Mouse (Mus musculus) midbrain, embryonic 14.5 days (tissue): ENCODE data around the gene Nup62. TPM values are rescaled to one million over a fixed set of nuclear protein-coding genes. Genes with fewer than 3 reads are reported as not detected.

Experiments used
- ATAC-seq: fragments of 200-750 bp; cut with Nextera tagmentation; 2 replicates; pipeline ENCODE4 v1.8.0; 2017; ENCODE audit warnings: moderate number of reproducible peaks, moderate library complexity; ENCODE audit not compliant: low FRiP score, low TSS enrichment
- DNase-seq: peaks from one replicate; pipeline ENCODE4 v3.0.0-alpha.2; 2015
- H3K27ac ChIP-seq: fragments of 300-500 bp; sonication (generic); replicated peaks from 2 replicates; pipeline ENCODE4 v1.5.1; 2014; ENCODE audit warnings: mild to moderate bottlenecking, low read depth, low read length, moderate library complexity
- H3K27me3 ChIP-seq: fragments of 300-500 bp; sonication (generic); 2 replicates; pipeline ENCODE4 v1.6.1; 2014; ENCODE audit warnings: low read length, control low read depth, mixed read lengths; ENCODE audit not compliant: control insufficient read depth, insufficient read depth
- H3K36me3 ChIP-seq: fragments of 300-500 bp; sonication (generic); 2 replicates; pipeline ENCODE4 v1.6.1; 2014; ENCODE audit warnings: low read length, control low read depth; ENCODE audit not compliant: control insufficient read depth, insufficient read depth
- H3K4me1 ChIP-seq: fragments of 300-500 bp; sonication (generic); 2 replicates; pipeline ENCODE4 v1.6.1; 2014; ENCODE audit warnings: mild to moderate bottlenecking, antibody characterized with exemption, low read length, control low read depth; ENCODE audit not compliant: control insufficient read depth, insufficient read depth
- H3K4me2 ChIP-seq: fragments of 300-500 bp; sonication (generic); 2 replicates; pipeline ENCODE4 v1.6.1; 2014; ENCODE audit warnings: mild to moderate bottlenecking, low read length, moderate library complexity
- H3K4me3 ChIP-seq: fragments of 300-500 bp; sonication (generic); replicated peaks from 2 replicates; pipeline ENCODE4 v1.5.1; 2014; ENCODE audit warnings: low read depth, low read length
- H3K9ac ChIP-seq: fragments of 300-500 bp; sonication (generic); replicated peaks from 2 replicates; pipeline ENCODE4 v1.6.1; 2014; ENCODE audit warnings: mild to moderate bottlenecking, low read length, moderate library complexity
- H3K9me3 ChIP-seq: fragments of 300-500 bp; sonication (generic); 2 replicates; pipeline ENCODE4 v1.6.1; 2016; ENCODE audit warnings: low read length, control low read depth, mixed read lengths; ENCODE audit not compliant: control insufficient read depth
- WGBS: fragments of 180-500 bp; shearing (Covaris S2); extraction: QIAGEN DNeasy Blood & Tissue Kit; methylation state at CpG from one replicate; pipeline ENCODE4 v1.1.7; 2014; 5-methylcytosine and 5-hydroxymethylcytosine counted together
- polyA plus RNA-seq: library from polyadenylated mRNA; unstranded; fragments of >200 nt; fragmentation: Nextera tagmentation; extraction: Ambion mirVana; gene quantifications from 2 replicates; pipeline ENCODE4 v1.2.1, GENCODE M21; 2014

The Nup62 gene
- polyA plus RNA-seq, 1 experiment from 2014 or later: 29.1 TPM

- no peaks in the 10 kb centered on the region for H3K27me3 ChIP-seq
- H3K27ac ChIP-seq: no peak overlapping the region
- H3K36me3 ChIP-seq: no peaks in the 10 kb centered on the region
- no peaks in the 10 kb centered on the region for H3K4me1 ChIP-seq
- ATAC-seq (no peak), DNase-seq (no peak)
- no peak overlapping the region for H3K4me3 ChIP-seq
- 87% methylated on average over 6 of the region's 6 CpGs for WGBS
- H3K9ac ChIP-seq: no peak overlapping the region
- H3K4me2 ChIP-seq: no peak overlapping the region
- no peaks in the 10 kb centered on the region for H3K9me3 ChIP-seq
Measured at GRCm38 (mm10) chr7:44792781-44793180, 23.1 kb upstream of the Nup62 start.

- Histone ChIP-seq H3K4me1 (no peaks in the 10 kb centered on the region), H3K27ac (no peak overlapping the region), H3K9ac (no peak overlapping the region), H3K27me3 (no peaks in the 10 kb centered on the region), H3K36me3 (no peaks in the 10 kb centered on the region), H3K4me2 (no peak overlapping the region), H3K4me3 (no peak overlapping the region), H3K9me3 (no peaks in the 10 kb centered on the region)
- WGBS: 88% methylated on average over 2 of the region's 2 CpGs
- no peak for DNase-seq
- no peak for ATAC-seq
Measured at GRCm38 (mm10) chr7:44808927-44809326, 7.0 kb upstream of the Nup62 start.

- no peak overlapping the region for H3K9ac ChIP-seq
- no peaks in the 10 kb centered on the region for H3K27me3 ChIP-seq
- DNase-seq (no peak), ATAC-seq (no peak)
- H3K4me1 ChIP-seq: no peaks in the 10 kb centered on the region
- no peak overlapping the region for H3K4me3 ChIP-seq
- no peaks in the 10 kb centered on the region for H3K36me3 ChIP-seq
- H3K27ac ChIP-seq: no peak overlapping the region
- WGBS: 91% methylated on average over 3 of the region's 3 CpGs
- no peaks in the 10 kb centered on the region for H3K9me3 ChIP-seq
- no peak overlapping the region for H3K4me2 ChIP-seq
Measured at GRCm38 (mm10) chr7:44809466-44809865, 6.4 kb upstream of the Nup62 start.

GRCm38 (mm10) chr7:44810365-44810764, 5.5 kb upstream of the Nup62 start:
- 81% methylated on average over 4 of the region's 4 CpGs for WGBS

GRCm38 (mm10) chr7:44810819-44811557, 4.9 kb upstream of the Nup62 start:
- H3K27me3 ChIP-seq: no peaks in the 10 kb centered on the region
- 92% methylated on average over 7 of the region's 7 CpGs for WGBS
- ATAC-seq: no peak
- no peak overlapping the region for H3K4me2 ChIP-seq
- H3K4me3 ChIP-seq: no peak overlapping the region
- DNase-seq: no peak
- H3K36me3 ChIP-seq: no peaks in the 10 kb centered on the region
- H3K9me3 ChIP-seq: no peaks in the 10 kb centered on the region
- H3K27ac ChIP-seq: no peak overlapping the region
- H3K4me1 ChIP-seq: 0 out of 2 replicates have a peak, but pooled peaks cover 8% of the 10 kb centered on the region
- H3K9ac ChIP-seq: no peak overlapping the region

More at GRCm38 (mm10) chr7:44810365-44810764, 5.5 kb upstream of the Nup62 start:
- Histone ChIP-seq H3K27me3 (no peaks in the 10 kb centered on the region), H3K4me1 (0 out of 2 replicates have a peak, but pooled peaks cover 6% of the 10 kb centered on the region), H3K27ac (no peak overlapping the region), H3K9ac (no peak overlapping the region), H3K9me3 (no peaks in the 10 kb centered on the region), H3K4me2 (no peak overlapping the region), H3K36me3 (no peaks in the 10 kb centered on the region), H3K4me3 (no peak overlapping the region)
- ATAC-seq: no peak
- no peak for DNase-seq

GRCm38 (mm10) chr7:44812651-44813325, 3.1 kb upstream of the Nup62 start:
- ATAC-seq: no peak

GRCm38 (mm10) chr7:44813985-44814384, 1.9 kb upstream of the Nup62 start:
- no peak for ATAC-seq

More at GRCm38 (mm10) chr7:44812651-44813325, 3.1 kb upstream of the Nup62 start:
- Histone ChIP-seq H3K4me3 (no peak overlapping the region), H3K27ac (no peak overlapping the region), H3K9me3 (no peaks in the 10 kb centered on the region), H3K4me1 (peaks cover 18% of the 10 kb centered on the region), H3K36me3 (no peaks in the 10 kb centered on the region), H3K27me3 (no peaks in the 10 kb centered on the region), H3K4me2 (no peak overlapping the region), H3K9ac (no peak overlapping the region)
- no peak for DNase-seq
- WGBS: 94% methylated on average over 20 of the region's 20 CpGs

GRCm38 (mm10) chr7:44814423-44814822, 1.5 kb upstream of the Nup62 start:
- no peak for ATAC-seq
- H3K9me3 ChIP-seq: no peaks in the 10 kb centered on the region
- H3K27ac ChIP-seq: no peak overlapping the region
- H3K4me2 ChIP-seq: no peak overlapping the region
- no peak overlapping the region for H3K4me3 ChIP-seq
- no peak overlapping the region for H3K9ac ChIP-seq
- no peak for DNase-seq
- H3K4me1 ChIP-seq: peaks cover 34% of the 10 kb centered on the region
- no peaks in the 10 kb centered on the region for H3K36me3 ChIP-seq
- 91% methylated on average over 4 of the region's 4 CpGs for WGBS
- no peaks in the 10 kb centered on the region for H3K27me3 ChIP-seq

More at GRCm38 (mm10) chr7:44813985-44814384, 1.9 kb upstream of the Nup62 start:
- H3K27ac ChIP-seq: no peak overlapping the region
- no peaks in the 10 kb centered on the region for H3K27me3 ChIP-seq
- H3K9ac ChIP-seq: no peak overlapping the region
- H3K36me3 ChIP-seq: no peaks in the 10 kb centered on the region
- no peak overlapping the region for H3K4me3 ChIP-seq
- H3K9me3 ChIP-seq: no peaks in the 10 kb centered on the region
- WGBS: 92% methylated on average over 3 of the region's 3 CpGs
- DNase-seq: no peak
- H3K4me2 ChIP-seq: no peak overlapping the region
- peaks cover 30% of the 10 kb centered on the region for H3K4me1 ChIP-seq
